In genomic region chr1:187974396-187974795, GRCm38 (mm10) we compare ENCODE assay signal across 9 mouse cellular contexts.
DNase-seq lines count a peak whose midpoint lies in the region; ATAC-seq and TF ChIP-seq lines count a peak whose summit lies in the region.
"Had no signal": no experiment of that assay in that cellular context is flagged by ENCODE, and none has a peak within 500 bp of the region (broad histone marks: within the 10 kb centered on the region; RNA-seq: fewer than 3 reads in every experiment).

No protein-coding gene starts in this region.

- peak; percentile 60 for TF ChIP-seq CTCF in cortical plate, adult 2 months (IDR thresholded peaks at IDR 0.05; ENCODE audit: extremely low read depth, insufficient read depth, low read length)
- TF ChIP-seq CTCF in gastrocnemius, adult 2 months (IDR thresholded peaks at IDR 0.05), result peak; percentile 66
- TF ChIP-seq CTCF in midbrain, postnatal 0 days (IDR thresholded peaks at IDR 0.05), result peak; percentile 89

- 11% methylated on average over 9 of the region's 9 CpGs for WGBS in intestine, embryonic 16.5 days
- 11% methylated on average over 9 of the region's 9 CpGs for WGBS in midbrain, postnatal 0 days

- H3K27ac ChIP-seq in cortical plate, adult 2 months (ENCODE audit: insufficient read depth, low read length), result no peak overlapping the region
- no peak overlapping the region for H3K27ac ChIP-seq in gastrocnemius, adult 2 months
- no peak overlapping the region for H3K27ac ChIP-seq in intestine, embryonic 16.5 days (ENCODE audit: low read length)
- no peak overlapping the region for H3K27ac ChIP-seq in midbrain, postnatal 0 days (ENCODE audit: low read depth, low read length)

- H3K4me2 ChIP-seq in intestine, embryonic 16.5 days (ENCODE audit: low read depth, low read length), result no peak overlapping the region
- no peak overlapping the region for H3K4me2 ChIP-seq in midbrain, postnatal 0 days (ENCODE audit: low read depth, low read length, poor library complexity, severe bottlenecking)

- H3K4me3 ChIP-seq in cortical plate, adult 2 months (ENCODE audit: insufficient read depth, low read length), result no peak overlapping the region
- H3K4me3 ChIP-seq in gastrocnemius, adult 2 months, result no peak overlapping the region
- no peak overlapping the region for H3K4me3 ChIP-seq in intestine, embryonic 16.5 days (ENCODE audit: low read length)
- H3K4me3 ChIP-seq in midbrain, postnatal 0 days (ENCODE audit: low read depth, low read length), result no peak overlapping the region
- H3K4me3 ChIP-seq: myocyte had no signal

- H3K4me1 ChIP-seq in cortical plate, adult 2 months (ENCODE audit: control insufficient read depth, insufficient read depth, low read length), result no peaks in the 10 kb centered on the region
- no peaks in the 10 kb centered on the region for H3K4me1 ChIP-seq in intestine, embryonic 16.5 days (ENCODE audit: control insufficient read depth, insufficient read depth, low read length)
- 0 out of 2 replicates have a peak, but pooled peaks cover 3% of the 10 kb centered on the region for H3K4me1 ChIP-seq in midbrain, postnatal 0 days (ENCODE audit: insufficient read depth, low read length)

- DNase-seq in adrenal gland, adult 18-20 months (ENCODE audit: low spot score in 2 of 2), result peak; percentile 28 to 51
- peak; percentile 53 for DNase-seq in gastrocnemius, adult 2 months
- DNase-seq in left cerebral cortex, postnatal 14 days (ENCODE audit: low spot score in 2 of 2), result peak; percentile 56 to 72
- peak; percentile 90 for DNase-seq in midbrain, postnatal 0 days (ENCODE audit: low spot score)

- H3K9ac ChIP-seq in intestine, embryonic 16.5 days (ENCODE audit: low read depth, low read length), result no peak overlapping the region
- no peak overlapping the region for H3K9ac ChIP-seq in midbrain, postnatal 0 days (replicated peaks; ENCODE audit: low read length, poor library complexity, severe bottlenecking)

- intact Hi-C loops in gastrocnemius, adult 2 months (cut with DNase I), result loop anchor here (5.0 kb wide), 1 partner anchor 522 kb away; no protein-coding TSS in a partner anchor
- intact Hi-C loops in left cerebral cortex, postnatal 14 days (cut with DNase I), result loop anchor here (2.0 to 10.0 kb wide), 2 partner anchors 526 to 1150 kb away; no protein-coding TSS in a partner anchor

- TF ChIP-seq POLR2A in cortical plate, adult 2 months (IDR thresholded peaks at IDR 0.05; ENCODE audit: extremely low read depth, insufficient read depth, low read length), result no peak

- H3K9me3 ChIP-seq in intestine, embryonic 16.5 days (ENCODE audit: control insufficient read depth, low read length), result no peaks in the 10 kb centered on the region
- H3K9me3 ChIP-seq in midbrain, postnatal 0 days (ENCODE audit: low read length), result no peaks in the 10 kb centered on the region

- peak; percentile 73 for ATAC-seq in intestine, embryonic 16.5 days
- no peak for ATAC-seq in midbrain, postnatal 0 days (ENCODE audit: low FRiP score)
- ATAC-seq in activated CD4-positive, CD25-positive, alpha-beta regulatory T cell, adult 4 months, result no peak
- ATAC-seq in megakaryocyte-erythroid progenitor cell, adult 5-6 weeks (replicated peaks; ENCODE audit: low FRiP score, low TSS enrichment, poor library complexity, severe bottlenecking), result no peak

- no peaks in the 10 kb centered on the region for H3K36me3 ChIP-seq in intestine, embryonic 16.5 days (ENCODE audit: control insufficient read depth, insufficient read depth, low read length)
- H3K36me3 ChIP-seq in midbrain, postnatal 0 days (ENCODE audit: insufficient read depth, low read length), result no peaks in the 10 kb centered on the region

- H3K27me3 ChIP-seq in intestine, embryonic 16.5 days (replicated peaks; ENCODE audit: control insufficient read depth, insufficient read depth, low read length), result no peaks in the 10 kb centered on the region
- H3K27me3 ChIP-seq in midbrain, postnatal 0 days (ENCODE audit: insufficient read depth, low read length), result no peaks in the 10 kb centered on the region; the same call in 1 of the 2 replicates

Comparison
In these comparisons a context has a peak if more than half of its experiments do, and no peak if none do; other contexts are left out.
1. DNase-seq: peak in every context shown above with its lines; median percentile 90 in midbrain, postnatal 0 days; 64 in left cerebral cortex, postnatal 14 days; 53 in gastrocnemius, adult 2 months; 40 in adrenal gland, adult 18-20 months.